Mouse (Mus musculus) bone marrow macrophage, adult 2 months (primary cell): ENCODE data around the gene AC134908.4.

Source experiments
- CTCF ChIP-seq: IDR thresholded peaks from 2 replicates; pipeline ENCODE4 v1.5.1; 2012; ENCODE audit warnings: low read depth, mild to moderate bottlenecking, low read length, moderate library complexity
- POLR2A ChIP-seq: IDR thresholded peaks from 2 replicates; pipeline ENCODE4 v1.6.1; 2012; ENCODE audit warnings: mild to moderate bottlenecking, low read depth, low read length, borderline replicate concordance

- TF ChIP-seq CTCF, result no peak
- no peak for TF ChIP-seq POLR2A
These were observed 36.2 kb upstream of the AC134908.4 start for GRCm38 (mm10) chr17:25831451-25832281.
